Mouse (Mus musculus) heart, embryonic 15.5 days (tissue): Measurements from ENCODE around the gene Apbb1. TPM values are rescaled to one million over a fixed set of nuclear protein-coding genes. Genes with fewer than 3 reads are reported as not detected.

Experiments used
- ATAC-seq: fragments of 200-750 bp; cut with Nextera tagmentation; replicated peaks from 2 replicates; pipeline ENCODE4 v1.8.0; 2017; ENCODE audit warnings: low read depth, moderate TSS enrichment; ENCODE audit not compliant: insufficient number of reproducible peaks, insufficient read depth, low FRiP score
- H3K27ac ChIP-seq: fragments of 300-500 bp; sonication (generic); 2 replicates; pipeline ENCODE4 v1.5.1; 2015; ENCODE audit warnings: mild to moderate bottlenecking, inconsistent platforms
- H3K27me3 ChIP-seq: fragments of 300-500 bp; sonication (generic); 2 replicates; pipeline ENCODE4 v1.6.1; 2015; ENCODE audit warnings: inconsistent platforms
- H3K36me3 ChIP-seq: fragments of 300-500 bp; sonication (generic); 2 replicates; pipeline ENCODE4 v1.6.1; 2015; ENCODE audit warnings: mild to moderate bottlenecking, inconsistent platforms
- H3K4me1 ChIP-seq: fragments of 300-500 bp; sonication (generic); replicated peaks from 2 replicates; pipeline ENCODE4 v1.6.1; 2015; ENCODE audit warnings: inconsistent platforms
- H3K4me2 ChIP-seq: fragments of 300-500 bp; sonication (generic); 2 replicates; pipeline ENCODE4 v1.6.1; 2015; ENCODE audit warnings: inconsistent platforms, mild to moderate bottlenecking, moderate library complexity
- H3K4me3 ChIP-seq: fragments of 300-500 bp; sonication (generic); 2 replicates; pipeline ENCODE4 v1.5.1; 2015; ENCODE audit warnings: mild to moderate bottlenecking, inconsistent platforms
- H3K9ac ChIP-seq: fragments of 300-500 bp; sonication (generic); 2 replicates; pipeline ENCODE4 v1.6.1; 2015; ENCODE audit warnings: mild to moderate bottlenecking, inconsistent platforms
- H3K9me3 ChIP-seq: fragments of 300-500 bp; sonication (generic); replicated peaks from 2 replicates; pipeline ENCODE4 v1.6.1; 2016; ENCODE audit warnings: inconsistent platforms
- WGBS: fragments of 180-500 bp; shearing (Covaris S2); methylation state at CpG from one replicate; pipeline ENCODE4 v1.1.7; 2015; ENCODE audit warnings: mixed read lengths; 5-methylcytosine and 5-hydroxymethylcytosine counted together
- polyA plus RNA-seq: library from polyadenylated mRNA; unstranded; fragments of >200 nt; fragmentation: Nextera tagmentation; extraction: Ambion mirVana; gene quantifications from 2 replicates; pipeline ENCODE4 v1.2.1, GENCODE M21; 2015

Apbb1 gene
- 40.4 and 49.2 TPM in 2 replicates for polyA plus RNA-seq

DNA sequence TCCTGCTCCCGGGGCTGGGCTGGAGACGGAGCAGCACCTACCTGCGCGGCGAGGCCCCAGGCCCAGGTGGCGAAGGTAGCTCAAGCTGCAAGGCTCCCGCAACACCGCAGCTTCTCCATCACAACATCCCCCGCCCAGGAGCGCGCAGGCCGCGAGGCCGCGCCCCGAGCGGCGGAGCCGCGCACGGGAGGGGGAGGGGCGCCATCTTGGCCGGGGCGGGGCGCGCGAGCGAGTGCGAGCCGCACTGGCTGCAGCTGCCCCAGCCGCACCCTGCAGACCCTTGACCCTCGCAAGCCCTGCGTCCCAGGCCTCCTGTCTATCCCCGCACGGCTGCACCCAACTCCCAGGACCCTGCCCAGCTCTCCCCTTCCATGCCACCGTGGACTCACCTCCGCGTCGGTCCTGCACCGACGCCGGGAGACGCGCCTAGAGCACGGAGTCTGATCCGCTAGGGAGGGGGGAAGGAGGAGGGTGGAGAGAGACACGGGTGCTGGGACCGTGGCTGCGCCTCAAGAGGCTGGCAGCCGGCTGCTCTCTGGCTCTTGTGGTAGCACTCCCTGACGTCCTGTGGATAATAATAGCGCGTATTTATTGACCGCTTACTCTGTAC lies at the start of gene Apbb1:
TSS of gene Apbb1 (minus strand) at position 560 of the 610 bp plus-strand sequence.
- under 1% methylated on average over 46 of the region's 54 CpGs for WGBS
- no peaks in the 10 kb centered on the region for H3K36me3 ChIP-seq
- H3K9me3 ChIP-seq: no peaks in the 10 kb centered on the region
- peak; percentile 89 for ATAC-seq
- no peaks in the 10 kb centered on the region for H3K27me3 ChIP-seq
- peak within 1 kb of the TSS; percentile 81 for H3K27ac ChIP-seq
- H3K4me1 ChIP-seq: peaks cover 9% of the 10 kb centered on the region; the same call in 1 of the 2 replicates
- H3K4me2 ChIP-seq: peak within 1 kb of the TSS; percentile 68
- H3K9ac ChIP-seq: peak within 1 kb of the TSS; percentile 63
- H3K4me3 ChIP-seq: peak within 1 kb of the TSS; percentile 63

DNA sequence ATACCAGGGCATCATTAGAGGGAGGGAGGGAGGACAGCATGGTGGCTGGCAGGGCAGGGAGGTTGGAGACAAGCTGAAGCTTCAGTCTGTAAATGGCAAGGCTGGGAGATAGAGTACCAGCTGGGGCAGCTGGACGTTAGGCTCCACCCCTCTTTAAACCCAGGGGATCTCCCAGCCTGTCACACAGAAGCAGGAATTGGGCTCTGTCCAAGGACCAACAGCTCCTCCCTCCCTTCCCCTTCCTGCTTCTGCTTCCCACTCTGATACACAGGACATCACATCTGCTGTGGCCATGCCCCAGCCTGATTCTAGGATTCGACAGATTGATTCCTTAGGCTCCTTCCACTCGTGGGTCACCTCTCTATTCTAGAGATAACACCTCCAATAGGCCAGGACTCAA lies 47.2 kb upstream of the Apbb1 start:
- H3K27me3 ChIP-seq: no peaks in the 10 kb centered on the region
- WGBS: 2% methylated on average over 3 of the region's 3 CpGs
- H3K4me2 ChIP-seq: peak overlapping the region; percentile 25
- peak overlapping the region; percentile 64 for H3K27ac ChIP-seq
- no peaks in the 10 kb centered on the region for H3K9me3 ChIP-seq
- no peak overlapping the region for H3K9ac ChIP-seq
- peaks cover 44% of the 10 kb centered on the region for H3K4me1 ChIP-seq
- peaks cover 17% of the 10 kb centered on the region; the same call in 1 of the 2 replicates for H3K36me3 ChIP-seq
- no peak overlapping the region for H3K4me3 ChIP-seq
- ATAC-seq: peak; percentile 63

DNA sequence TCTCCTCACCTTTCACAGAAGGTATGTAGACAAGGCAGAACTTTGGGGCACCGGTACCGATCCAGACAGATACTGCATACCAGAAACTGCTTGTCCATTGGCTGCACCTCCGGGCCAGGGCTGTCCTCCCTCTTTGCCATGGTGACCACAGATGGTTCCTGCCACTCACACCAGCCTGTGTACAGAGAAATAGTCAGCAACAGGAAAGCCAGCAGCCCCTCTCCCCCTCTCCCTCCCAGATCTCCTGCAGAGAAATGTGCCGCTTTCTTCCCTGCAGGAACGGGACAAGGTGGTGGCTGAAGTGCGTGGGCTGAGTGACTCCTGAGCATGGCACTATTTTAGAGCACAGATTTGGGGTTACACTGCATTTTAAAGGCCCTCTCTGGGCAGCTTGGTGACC lies 43.9 kb upstream of the Apbb1 start:
- Histone ChIP-seq H3K4me2 (no peak overlapping the region), H3K36me3 (peaks cover 27% of the 10 kb centered on the region), H3K4me3 (no peak overlapping the region), H3K27ac (no peak overlapping the region), H3K9ac (no peak overlapping the region), H3K4me1 (peaks cover 25% of the 10 kb centered on the region), H3K27me3 (no peaks in the 10 kb centered on the region), H3K9me3 (no peaks in the 10 kb centered on the region)
- 58% methylated on average over 6 of the region's 6 CpGs for WGBS
- ATAC-seq: no peak

DNA sequence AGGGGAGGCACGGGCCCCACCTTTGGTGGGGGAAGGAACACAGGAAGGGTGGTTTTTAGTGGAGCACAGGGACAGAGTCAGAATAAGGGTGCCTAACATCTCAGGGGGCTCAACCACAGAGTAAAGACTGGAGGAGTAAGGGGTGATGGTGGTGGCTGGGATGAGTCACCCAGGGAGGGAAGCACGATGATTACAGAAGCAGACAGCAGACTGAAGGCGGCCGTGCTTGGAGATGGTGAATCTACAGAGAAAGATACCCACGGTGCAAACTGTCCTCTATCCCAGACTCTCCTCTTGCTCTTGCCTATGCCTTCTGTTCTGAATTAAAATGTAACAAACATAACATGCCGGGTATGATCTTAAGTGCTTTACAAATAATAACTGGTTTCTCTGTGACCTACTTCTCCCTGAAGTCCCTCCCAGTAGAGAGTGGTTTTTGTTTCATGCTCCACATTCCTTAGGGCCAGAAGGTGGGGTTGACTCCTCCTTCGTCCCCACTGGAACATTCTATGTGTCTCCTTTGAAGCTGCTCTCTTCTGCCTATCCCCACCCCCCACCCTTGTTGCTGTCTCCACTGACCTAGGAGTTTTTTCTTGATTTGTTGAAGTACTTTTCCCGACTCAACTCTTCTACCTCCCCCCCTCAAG lies 40.3 kb upstream of the Apbb1 start:
- peaks cover 13% of the 10 kb centered on the region for H3K4me1 ChIP-seq
- no peak overlapping the region for H3K4me2 ChIP-seq
- no peak overlapping the region for H3K4me3 ChIP-seq
- H3K36me3 ChIP-seq: peaks cover 55% of the 10 kb centered on the region
- no peaks in the 10 kb centered on the region for H3K9me3 ChIP-seq
- no peak for ATAC-seq
- 62% methylated on average over 8 of the region's 8 CpGs for WGBS
- no peak overlapping the region for H3K27ac ChIP-seq
- H3K27me3 ChIP-seq: no peaks in the 10 kb centered on the region
- H3K9ac ChIP-seq: no peak overlapping the region

DNA sequence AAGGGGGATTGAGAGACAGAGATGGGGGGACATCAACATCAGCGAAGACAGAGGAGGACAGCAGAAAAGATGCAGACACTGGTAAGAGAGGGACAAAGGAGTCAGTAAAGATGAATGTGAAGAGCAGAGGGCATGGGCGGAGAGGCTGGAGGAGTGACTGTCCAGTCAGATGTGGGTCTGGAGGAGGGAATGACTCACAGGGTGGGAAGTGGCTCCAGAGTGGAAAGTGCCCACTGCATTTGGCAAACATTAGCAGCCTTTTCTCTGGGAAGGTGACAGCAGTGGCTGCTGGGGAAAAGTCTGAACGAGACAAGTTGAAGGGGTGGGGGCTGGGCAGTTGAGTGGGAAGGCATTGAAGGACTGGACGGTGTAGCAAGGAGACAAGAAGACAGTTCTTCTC lies 39.6 kb upstream of the Apbb1 start:
- Histone ChIP-seq H3K9ac (no peak overlapping the region), H3K27ac (no peak overlapping the region), H3K36me3 (peaks cover 57% of the 10 kb centered on the region), H3K4me1 (peaks cover 15% of the 10 kb centered on the region), H3K9me3 (no peaks in the 10 kb centered on the region), H3K27me3 (no peaks in the 10 kb centered on the region), H3K4me3 (no peak overlapping the region), H3K4me2 (no peak overlapping the region)
- no peak for ATAC-seq
- WGBS: 64% methylated on average over 4 of the region's 4 CpGs

DNA sequence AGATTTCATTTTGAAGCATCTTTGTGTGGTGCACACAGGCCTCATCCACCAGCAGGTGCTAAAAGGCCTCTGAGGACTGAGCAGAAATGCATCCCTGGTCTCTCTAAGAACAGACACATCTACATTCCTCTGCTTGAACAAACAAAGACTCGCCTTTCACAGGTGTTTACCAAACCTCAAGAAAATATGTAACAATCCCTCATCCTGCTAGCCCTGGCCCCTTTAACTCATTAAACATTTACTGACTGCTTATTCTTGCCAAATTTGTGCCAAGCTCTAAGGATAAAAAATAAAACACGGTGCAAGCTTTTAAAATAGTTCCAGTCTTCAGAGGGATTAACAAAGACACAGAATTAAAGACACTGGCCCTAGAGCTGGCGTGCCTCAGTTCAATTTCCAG lies 38.2 kb upstream of the Apbb1 start:
- Histone ChIP-seq H3K4me3 (no peak overlapping the region), H3K27ac (no peak overlapping the region), H3K9ac (no peak overlapping the region), H3K9me3 (no peaks in the 10 kb centered on the region), H3K4me2 (no peak overlapping the region), H3K27me3 (no peaks in the 10 kb centered on the region), H3K36me3 (peaks cover 55% of the 10 kb centered on the region), H3K4me1 (peaks cover 16% of the 10 kb centered on the region)
- no peak for ATAC-seq
- 84% methylated on average over 3 of the region's 3 CpGs for WGBS

DNA sequence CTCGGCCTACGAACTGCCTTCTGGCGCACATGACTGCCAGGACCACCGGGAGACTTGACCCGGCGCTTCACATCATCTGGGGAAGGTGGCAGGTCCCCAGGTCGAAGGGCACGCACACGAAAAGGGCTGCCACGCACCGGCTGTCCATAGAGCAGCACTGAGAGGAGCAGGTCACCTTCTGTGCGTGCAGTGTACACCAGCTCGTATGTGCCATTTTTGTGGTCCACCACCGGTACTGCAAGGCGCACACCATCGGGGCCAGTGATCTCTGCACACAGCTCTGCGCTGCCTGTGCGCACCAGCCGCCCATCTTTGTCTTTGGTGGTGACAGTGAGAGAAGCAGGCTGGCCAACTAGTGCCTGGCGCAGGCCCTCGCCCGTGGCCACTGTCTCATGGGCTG lies 36.4 kb upstream of the Apbb1 start:
- Histone ChIP-seq H3K9ac (no peak overlapping the region), H3K36me3 (peaks cover 58% of the 10 kb centered on the region), H3K27me3 (no peaks in the 10 kb centered on the region), H3K9me3 (no peaks in the 10 kb centered on the region), H3K4me1 (peaks cover 16% of the 10 kb centered on the region), H3K27ac (no peak overlapping the region), H3K4me2 (no peak overlapping the region), H3K4me3 (no peak overlapping the region)
- ATAC-seq: no peak
- WGBS: 94% methylated on average over 22 of the region's 22 CpGs

DNA sequence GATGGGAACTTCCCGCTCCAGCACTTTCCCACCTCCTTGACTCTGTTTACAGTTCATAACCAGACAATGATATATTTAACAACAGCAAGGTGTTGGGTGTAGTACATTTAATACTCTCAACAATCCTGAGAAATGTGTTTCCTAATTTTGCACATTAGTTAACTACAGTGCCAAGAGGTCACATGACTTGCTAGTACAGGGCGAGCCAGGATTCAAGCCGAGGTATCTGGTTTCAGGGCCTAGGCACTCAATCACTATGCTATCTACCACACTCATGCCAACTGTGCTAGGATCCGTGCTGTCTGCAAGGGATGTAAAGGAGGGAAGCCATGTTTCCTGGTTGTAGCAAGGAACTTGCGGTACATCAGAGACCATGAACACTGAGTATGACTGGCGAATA lies 35.1 kb upstream of the Apbb1 start:
- ATAC-seq: no peak
- H3K4me3 ChIP-seq: no peak overlapping the region
- WGBS: 55% methylated on average over 6 of the region's 6 CpGs
- H3K4me1 ChIP-seq: peaks cover 16% of the 10 kb centered on the region
- H3K27me3 ChIP-seq: no peaks in the 10 kb centered on the region
- H3K4me2 ChIP-seq: no peak overlapping the region
- no peaks in the 10 kb centered on the region for H3K9me3 ChIP-seq
- peaks cover 64% of the 10 kb centered on the region for H3K36me3 ChIP-seq
- peak overlapping the region; percentile 21; the same call in 1 of the 2 replicates for H3K27ac ChIP-seq
- no peak overlapping the region for H3K9ac ChIP-seq

DNA sequence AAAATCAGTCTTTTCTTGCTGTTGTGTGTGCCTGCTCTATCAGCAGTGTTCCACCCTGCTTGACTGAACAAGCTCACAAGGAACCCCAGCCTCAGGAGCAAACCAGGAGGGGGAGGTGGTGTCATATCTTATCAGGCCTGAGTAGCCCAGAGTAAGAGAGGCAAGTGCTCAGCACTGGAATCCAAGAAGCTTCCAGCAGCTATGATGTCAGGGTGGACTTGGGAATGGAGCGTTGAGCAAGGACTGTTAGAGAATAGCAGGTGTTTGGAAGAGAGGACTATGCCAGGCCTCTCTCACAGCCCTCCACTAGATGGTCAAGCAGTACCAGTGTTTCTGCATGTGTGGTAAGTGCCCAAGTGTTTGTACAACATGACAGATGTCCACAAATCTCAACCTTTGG lies 34.3 kb upstream of the Apbb1 start:
- Histone ChIP-seq H3K4me2 (no peak overlapping the region), H3K9me3 (no peaks in the 10 kb centered on the region), H3K4me3 (no peak overlapping the region), H3K4me1 (peaks cover 16% of the 10 kb centered on the region), H3K36me3 (peaks cover 68% of the 10 kb centered on the region), H3K27me3 (no peaks in the 10 kb centered on the region), H3K27ac (peak overlapping the region; percentile 2; the same call in 1 of the 2 replicates), H3K9ac (no peak overlapping the region)
- 30% methylated on average over 1 of the region's 1 CpGs for WGBS
- no peak for ATAC-seq

DNA sequence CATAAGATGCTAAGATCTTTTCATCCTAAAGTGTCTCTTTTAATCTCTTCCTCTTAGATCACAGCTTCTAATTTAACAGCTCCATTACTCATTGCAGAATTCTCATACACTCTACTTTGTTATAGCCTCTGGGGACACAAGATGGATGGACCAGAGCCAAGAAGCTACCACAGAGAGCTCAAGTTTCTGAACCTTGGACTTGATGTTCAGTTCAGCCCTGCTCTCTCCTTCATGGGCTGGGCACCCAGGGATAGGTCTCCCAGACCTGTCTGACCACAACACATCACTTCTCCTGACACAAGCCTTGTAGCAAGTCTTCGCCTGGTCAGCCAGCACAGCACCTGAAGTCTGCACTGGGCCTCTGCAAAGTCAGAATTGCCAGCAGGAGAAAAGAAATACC lies 32.9 kb upstream of the Apbb1 start:
- Histone ChIP-seq H3K9me3 (no peaks in the 10 kb centered on the region), H3K27ac (no peak overlapping the region), H3K4me1 (peaks cover 16% of the 10 kb centered on the region), H3K27me3 (no peaks in the 10 kb centered on the region), H3K9ac (no peak overlapping the region), H3K36me3 (peaks cover 78% of the 10 kb centered on the region), H3K4me2 (no peak overlapping the region), H3K4me3 (no peak overlapping the region)
- WGBS: 63% methylated on average over 1 of the region's 1 CpGs
- ATAC-seq: no peak

DNA sequence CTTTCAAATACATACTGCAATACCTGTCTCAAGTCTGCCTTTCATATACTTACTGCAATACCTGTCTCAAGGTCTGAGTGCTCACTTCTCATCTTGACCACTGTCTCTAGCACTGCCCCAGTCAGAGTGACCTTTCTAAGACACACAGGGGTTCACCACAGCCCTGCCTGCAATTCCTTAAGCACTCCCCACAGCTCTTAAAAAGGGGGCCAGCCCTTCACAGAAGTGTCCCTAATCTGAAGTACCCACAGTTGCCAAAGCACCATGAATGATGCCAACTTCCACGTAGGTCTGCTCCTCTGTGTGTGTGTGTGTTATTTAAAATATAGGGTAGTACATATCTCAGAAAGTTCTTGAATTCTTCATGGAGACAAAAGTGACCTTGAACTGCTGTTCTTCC lies 30.3 kb upstream of the Apbb1 start:
- Histone ChIP-seq H3K9me3 (no peaks in the 10 kb centered on the region), H3K4me3 (no peak overlapping the region), H3K27me3 (no peaks in the 10 kb centered on the region), H3K4me1 (peaks cover 6% of the 10 kb centered on the region), H3K9ac (no peak overlapping the region), H3K27ac (no peak overlapping the region), H3K36me3 (peaks cover 53% of the 10 kb centered on the region), H3K4me2 (no peak overlapping the region)
- ATAC-seq: no peak
- 82% methylated on average over 1 of the region's 1 CpGs for WGBS

DNA sequence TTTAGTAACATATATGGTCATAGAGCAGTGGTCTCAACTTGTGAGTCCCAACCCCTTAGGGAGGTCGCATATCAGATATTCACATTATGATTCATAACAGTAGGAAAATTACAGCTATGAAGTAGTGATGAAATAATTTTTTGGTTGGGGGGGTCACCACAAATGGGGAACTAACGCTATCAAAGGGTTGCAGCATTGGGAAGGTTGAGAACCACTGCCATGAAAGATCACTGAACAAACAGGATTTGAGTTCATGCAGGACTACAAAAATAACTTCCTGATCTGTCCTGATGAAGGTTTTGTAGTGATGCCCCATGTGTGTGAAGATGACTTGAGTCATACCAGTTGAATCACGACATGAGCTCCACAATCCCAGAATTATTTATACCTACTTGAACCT lies 27.0 kb upstream of the Apbb1 start:
- H3K36me3 ChIP-seq: peaks cover 35% of the 10 kb centered on the region
- no peaks in the 10 kb centered on the region for H3K9me3 ChIP-seq
- no peak for ATAC-seq
- no peak overlapping the region for H3K4me2 ChIP-seq
- no peak overlapping the region for H3K9ac ChIP-seq
- WGBS: 87% methylated on average over 3 of the region's 3 CpGs
- no peak overlapping the region for H3K4me3 ChIP-seq
- no peaks in the 10 kb centered on the region for H3K27me3 ChIP-seq
- no peaks in the 10 kb centered on the region for H3K4me1 ChIP-seq
- no peak overlapping the region for H3K27ac ChIP-seq
